Mouse (Mus musculus) CH12.LX (cell line): Measurements from ENCODE around the gene Gla. TPM values are rescaled to one million over a fixed set of nuclear protein-coding genes. Genes with fewer than 3 reads are reported as not detected.

Source experiments
- DNase-seq: peaks from one replicate; pipeline ENCODE4 v3.0.0-alpha.2; 2013; ENCODE audit errors: extremely low read depth
- H3K27ac ChIP-seq: 2 replicates; pipeline ENCODE4 v1.5.1; 2012; ENCODE audit warnings: low read depth, mild to moderate bottlenecking, control low read depth, moderate library complexity; ENCODE audit not compliant: insufficient read depth
- H3K27me3 ChIP-seq: replicated peaks from 2 replicates; pipeline ENCODE3; 2012; ENCODE audit warnings: inconsistent platforms
- H3K36me3 ChIP-seq, 2 experiments: replicated peaks in 1 of 2; 2 replicates each; pipeline versions ENCODE3 to v1.6.1; 2012; ENCODE audit warnings: inconsistent platforms in 1 of 2, low read length in 1 of 2, mild to moderate bottlenecking in 1 of 2, mixed read lengths in 1 of 2, moderate library complexity in 1 of 2; ENCODE audit not compliant: control insufficient read depth in 1 of 2, insufficient read depth in 1 of 2
- H3K4me1 ChIP-seq, 2 experiments: 2 replicates each; pipeline ENCODE4 v1.6.1; 2012; ENCODE audit warnings: inconsistent platforms in 1 of 2, moderate library complexity in 1 of 2; ENCODE audit not compliant: insufficient read depth in 2 of 2, control insufficient read depth in 1 of 2
- H3K4me2 ChIP-seq: 2 replicates; pipeline ENCODE4 v1.6.1; 2012; ENCODE audit warnings: low read depth, mild to moderate bottlenecking, control low read depth; ENCODE audit not compliant: poor library complexity, insufficient read depth, severe bottlenecking
- H3K4me3 ChIP-seq, 3 experiments: fragments of 150-350 bp in 1 of 3; sonication (generic) in 1 of 3; replicated peaks in 1 of 3; 2 replicates each; pipeline versions ENCODE3 to v1.5.1; 2011 to 2012; ENCODE audit warnings: low read depth in 2 of 3, low read length in 2 of 3, mild to moderate bottlenecking in 2 of 3, moderate library complexity in 2 of 3, control low read depth in 1 of 3, improper control_type of control experiment in 1 of 3, inconsistent platforms in 1 of 3, mixed read lengths in 1 of 3; ENCODE audit not compliant: poor library complexity in 1 of 3
- H3K79me2 ChIP-seq: replicated peaks from 2 replicates; pipeline ENCODE4 v1.6.1; 2012; ENCODE audit warnings: mild to moderate bottlenecking, moderate library complexity; ENCODE audit not compliant: control insufficient read depth, poor library complexity, insufficient read depth, severe bottlenecking; ENCODE audit errors: extremely low read depth
- H3K9ac ChIP-seq: 2 replicates; pipeline ENCODE4 v1.6.1; 2012; ENCODE audit warnings: low read depth, mild to moderate bottlenecking, control low read depth, moderate library complexity; ENCODE audit not compliant: insufficient read depth
- H3K9me3 ChIP-seq: replicated peaks from 2 replicates; pipeline ENCODE3; 2012; ENCODE audit warnings: low read length, inconsistent platforms, mixed read lengths
- BHLHE40 ChIP-seq: IDR thresholded peaks from 2 replicates; pipeline ENCODE4 v1.6.1; 2011; ENCODE audit warnings: mild to moderate bottlenecking, low read depth, low read length, improper control_type of control experiment
- CHD1 ChIP-seq: IDR thresholded peaks from 2 replicates; pipeline ENCODE4 v1.6.1; 2012; ENCODE audit warnings: low read depth, low read length, improper control_type of control experiment, inconsistent platforms
- CTCF ChIP-seq, 2 experiments: IDR thresholded peaks in 1 of 2; conservative IDR thresholded peaks in 1 of 2; 2 replicates each; pipeline ENCODE4 v1.5.1; 2011 to 2012; ENCODE audit warnings: low read depth in 2 of 2, low read length in 2 of 2, improper control_type of control experiment in 1 of 2, inconsistent platforms in 1 of 2, mild to moderate bottlenecking in 1 of 2, moderate library complexity in 1 of 2
- E2F4 ChIP-seq: IDR thresholded peaks from 2 replicates; pipeline ENCODE4 v1.6.1; 2011; ENCODE audit warnings: low read depth, low read length, improper control_type of control experiment; ENCODE audit not compliant: insufficient replicate concordance
- ETS1 ChIP-seq: conservative IDR thresholded peaks from 2 replicates; pipeline ENCODE4 v1.6.1; 2012; ENCODE audit warnings: low read depth, mild to moderate bottlenecking, inconsistent platforms, low read length, improper control_type of control experiment, moderate library complexity
- GABPA ChIP-seq: IDR thresholded peaks from 2 replicates; pipeline ENCODE4 v1.6.1; 2012; ENCODE audit warnings: low read depth, low read length, improper control_type of control experiment, inconsistent platforms; ENCODE audit not compliant: insufficient replicate concordance
- KAT2A ChIP-seq: IDR thresholded peaks from 2 replicates; pipeline ENCODE4 v1.6.1; 2012; ENCODE audit warnings: low read length, improper control_type of control experiment, inconsistent platforms; ENCODE audit not compliant: insufficient replicate concordance
- MYC ChIP-seq: IDR thresholded peaks from 2 replicates; pipeline ENCODE4 v1.6.1; 2011; ENCODE audit warnings: low read depth, mild to moderate bottlenecking, improper control_type of control experiment, low read length
- NELFE ChIP-seq: IDR thresholded peaks from 2 replicates; pipeline ENCODE4 v1.6.1; 2011; ENCODE audit warnings: low read depth, low read length, improper control_type of control experiment
- POLR2AphosphoS2 ChIP-seq: IDR thresholded peaks from 2 replicates; pipeline ENCODE4 v1.6.1; 2011; ENCODE audit warnings: low read depth, low read length, improper control_type of control experiment
- ZC3H11A ChIP-seq: IDR thresholded peaks from 2 replicates; pipeline ENCODE4 v1.6.1; 2012; ENCODE audit warnings: low read depth, mild to moderate bottlenecking, inconsistent platforms, low read length, improper control_type of control experiment
- ZKSCAN1 ChIP-seq: IDR thresholded peaks from 2 replicates; pipeline ENCODE4 v1.6.1; 2012; ENCODE audit warnings: low read depth, inconsistent platforms, low read length, improper control_type of control experiment, borderline replicate concordance
- ZMIZ1 ChIP-seq: IDR thresholded peaks from 2 replicates; pipeline ENCODE4 v1.6.1; 2012; ENCODE audit warnings: low read depth, mild to moderate bottlenecking, inconsistent platforms, low read length, improper control_type of control experiment
- ZNF384 ChIP-seq: IDR thresholded peaks from 2 replicates; pipeline ENCODE4 v1.6.1; 2012; ENCODE audit warnings: low read depth, low read length, improper control_type of control experiment, inconsistent platforms
- dilution Hi-C: fragments of 300-500 bp; cut with MboI; formaldehyde crosslinking; loops from 2 replicates; pipeline ENCODE4 v1.14.3; 2020; ENCODE audit warnings: low sequenced_read_pairs; ENCODE audit not compliant: extremely low pct_unique_long_range_greater_than_20kb, extremely low pct_ligation_motif_present
- in situ Hi-C: fragments of 300-500 bp; cut with MboI; formaldehyde crosslinking; loops from 3 replicates; pipeline ENCODE4 v1.14.3; 2019; ENCODE audit warnings: low sequenced_read_pairs, low pct_ligation_motif_present, low pct_unique_long_range_greater_than_20kb, mixed read lengths
- polyA plus RNA-seq: library from polyadenylated mRNA; unstranded; fragments of >175 nt; gene quantifications from 2 replicates; pipeline ENCODE4 v1.2.1, GENCODE M21; 2012; ENCODE audit warnings: low read depth; ENCODE audit not compliant: insufficient read length
- total RNA-seq, 2 experiments: library from RNA; depleted of rRNA; stranded (reverse); fragments of 300-350 nt in 1 of 2; fragments of >200 nt in 1 of 2; gene quantifications; 2 replicates each; pipeline ENCODE4 v1.2.3; 2012 to 2014

The Gla gene
- total and polyA plus RNA-seq, 3 experiments: 6.1 to 9.1 (median 8.6) TPM

GRCm38 (mm10) chrX:134635860-134636259 lies 34.9 kb upstream of the Gla start:
- in situ Hi-C loops: loop anchor here (25.0 kb wide), 1 partner anchor 276 kb away; no protein-coding TSS in a partner anchor
- H3K9ac ChIP-seq: no peak overlapping the region
- TF ChIP-seq GABPA: no peak
- no peak for TF ChIP-seq MYC
- TF ChIP-seq ETS1: no peak
- no peak for TF ChIP-seq ZC3H11A
- no peak for TF ChIP-seq BHLHE40
- no peak for TF ChIP-seq POLR2AphosphoS2
- TF ChIP-seq CTCF (conservative IDR thresholded peaks at IDR 0.05 in 1 of 2, IDR thresholded peaks at IDR 0.05 in 1 of 2; ENCODE audit: low read depth in 2 of 2, low read length in 2 of 2): no peak
- TF ChIP-seq ZKSCAN1: no peak
- TF ChIP-seq, all 38 proteins: peak for 0
- no peaks in the 10 kb centered on the region for H3K36me3 ChIP-seq
- H3K4me3 ChIP-seq: no peak overlapping the region
- no peak overlapping the region for H3K27ac ChIP-seq
- H3K9me3 ChIP-seq: no peaks in the 10 kb centered on the region
- dilution Hi-C loops: no loop called here
- no peak for DNase-seq
- 0 out of 4 replicates have a peak, but pooled peaks cover 0 to 6% of the 10 kb centered on the region in 2 experiments for H3K4me1 ChIP-seq
- no peaks in the 10 kb centered on the region for H3K27me3 ChIP-seq
- no peaks in the 10 kb centered on the region for H3K79me2 ChIP-seq
- H3K4me2 ChIP-seq: peak overlapping the region; percentile 50

- Histone ChIP-seq H3K27ac (no peak overlapping the region), H3K79me2 (no peaks in the 10 kb centered on the region), H3K9me3 (no peaks in the 10 kb centered on the region), H3K27me3 (no peaks in the 10 kb centered on the region), H3K9ac (no peak overlapping the region), H3K4me2 (no peak overlapping the region), H3K4me1 (0 out of 4 replicates have a peak, but pooled peaks cover 0 to 6% of the 10 kb centered on the region in 2 experiments), H3K36me3 (no peaks in the 10 kb centered on the region), H3K4me3 (no peak overlapping the region)
- in situ Hi-C loops (loop anchor here (25.0 kb wide), 1 partner anchor 277 kb away; no protein-coding TSS in a partner anchor), dilution Hi-C loops (no loop called here)
- DNase-seq: no peak
- TF ChIP-seq POLR2AphosphoS2 (no peak), CTCF (conservative IDR thresholded peaks at IDR 0.05 in 1 of 2, IDR thresholded peaks at IDR 0.05 in 1 of 2; ENCODE audit: low read depth in 2 of 2, low read length in 2 of 2) (no peak), ZNF384 (peak; percentile 44; the same call in 1 of the 2 replicates), CHD1 (no peak), ZMIZ1 (no peak), KAT2A (no peak), ZKSCAN1 (no peak)
Observed at GRCm38 (mm10) chrX:134635111-134635510, 34.2 kb upstream of the Gla start.

GRCm38 (mm10) chrX:134632710-134633109 lies 31.8 kb upstream of the Gla start:
- Histone ChIP-seq H3K27me3 (no peaks in the 10 kb centered on the region), H3K4me1 (0 out of 4 replicates have a peak, but pooled peaks cover 0 to 6% of the 10 kb centered on the region in 2 experiments), H3K4me3 (no peak overlapping the region), H3K4me2 (no peak overlapping the region), H3K79me2 (no peaks in the 10 kb centered on the region), H3K9ac (no peak overlapping the region)
- dilution Hi-C loops (no loop called here), in situ Hi-C loops (loop anchor here (25.0 kb wide), 1 partner anchor 280 kb away; no protein-coding TSS in a partner anchor)
- DNase-seq: no peak
- TF ChIP-seq NELFE (no peak), CTCF (conservative IDR thresholded peaks at IDR 0.05 in 1 of 2, IDR thresholded peaks at IDR 0.05 in 1 of 2; ENCODE audit: low read depth in 2 of 2, low read length in 2 of 2) (no peak), E2F4 (no peak), ZKSCAN1 (no peak)
- TF ChIP-seq, all 38 proteins: peak for 0
- Histone ChIP-seq H3K36me3 (no peaks in the 10 kb centered on the region), H3K9me3 (no peaks in the 10 kb centered on the region), H3K27ac (no peak overlapping the region)
